8 mouse cellular contexts compared by ENCODE assay signal in the genomic region with DNA sequence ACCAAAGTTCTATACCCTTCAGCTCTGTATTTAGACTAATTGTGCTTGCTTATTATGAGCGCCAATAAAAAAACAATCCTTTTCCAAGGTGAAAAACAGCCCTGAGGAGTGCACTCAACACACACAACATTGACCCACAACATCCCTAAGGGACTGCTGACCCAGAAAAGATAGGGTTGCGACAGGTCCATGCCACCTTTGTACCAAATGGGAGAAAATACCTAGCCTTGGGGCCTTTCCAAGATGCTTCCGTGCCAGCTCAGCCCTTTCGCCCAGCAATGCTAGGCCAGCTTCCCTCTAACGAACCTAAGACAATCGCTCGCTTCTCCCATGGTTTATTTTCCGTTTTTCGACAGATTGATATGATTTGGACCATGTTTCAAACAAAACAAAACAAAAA. TPM values are rescaled to one million over a fixed set of nuclear protein-coding genes. Genes with fewer than 3 reads are reported as not detected.
DNase-seq lines count a peak whose midpoint lies in the region; ATAC-seq and TF ChIP-seq lines count a peak whose summit lies in the region.

No protein-coding gene starts in this region.

- no peaks in the 10 kb centered on the region for H3K9me3 ChIP-seq in heart, embryonic 11.5 days (replicated peaks; ENCODE audit: control insufficient read depth, low read length)
- no peaks in the 10 kb centered on the region for H3K9me3 ChIP-seq in embryonic facial prominence, embryonic 11.5 days (replicated peaks; ENCODE audit: control insufficient read depth, low read length)
- H3K9me3 ChIP-seq in hindbrain, postnatal 0 days (ENCODE audit: low read length) = no peaks in the 10 kb centered on the region
- no peaks in the 10 kb centered on the region for H3K9me3 ChIP-seq in midbrain, embryonic 10.5 days (replicated peaks)

- TF ChIP-seq CTCF in hindbrain, postnatal 0 days (IDR thresholded peaks at IDR 0.05; ENCODE audit: low read depth) = no peak
- TF ChIP-seq CTCF in thymus, adult 2 months (IDR thresholded peaks at IDR 0.05; ENCODE audit: borderline replicate concordance, control insufficient read depth, extremely low read depth, insufficient read depth, low read length, poor library complexity) = no peak

- no peaks in the 10 kb centered on the region for H3K36me3 ChIP-seq in heart, embryonic 11.5 days (ENCODE audit: control insufficient read depth, insufficient read depth, low read length)
- no peaks in the 10 kb centered on the region for H3K36me3 ChIP-seq in embryonic facial prominence, embryonic 11.5 days (replicated peaks; ENCODE audit: control insufficient read depth, insufficient read depth, low read depth, low read length)
- no peaks in the 10 kb centered on the region for H3K36me3 ChIP-seq in hindbrain, postnatal 0 days (ENCODE audit: insufficient read depth, low read length)
- no peaks in the 10 kb centered on the region for H3K36me3 ChIP-seq in midbrain, embryonic 10.5 days
- no peaks in the 10 kb centered on the region for H3K36me3 ChIP-seq in thymus, adult 2 months (ENCODE audit: control insufficient read depth, insufficient read depth, low read length)

- H3K27me3 ChIP-seq in heart, embryonic 11.5 days (ENCODE audit: control insufficient read depth, insufficient read depth, low read length) = no peaks in the 10 kb centered on the region
- no peaks in the 10 kb centered on the region for H3K27me3 ChIP-seq in embryonic facial prominence, embryonic 11.5 days (ENCODE audit: control insufficient read depth, insufficient read depth, low read length)
- H3K27me3 ChIP-seq in hindbrain, postnatal 0 days (ENCODE audit: insufficient read depth, low read length) = no peaks in the 10 kb centered on the region
- 0 out of 2 replicates have a peak, but pooled peaks cover 4% of the 10 kb centered on the region for H3K27me3 ChIP-seq in midbrain, embryonic 10.5 days (ENCODE audit: low read depth, poor library complexity, severe bottlenecking)
- no peaks in the 10 kb centered on the region for H3K27me3 ChIP-seq in thymus, adult 2 months (ENCODE audit: control insufficient read depth, insufficient read depth, low read length)

- H3K4me2 ChIP-seq in heart, embryonic 11.5 days = peak overlapping the region; percentile 93
- H3K4me2 ChIP-seq in embryonic facial prominence, embryonic 11.5 days (ENCODE audit: low read depth, low read length) = peak overlapping the region; percentile 49; the same call in 1 of the 2 replicates
- peak overlapping the region; percentile 92 for H3K4me2 ChIP-seq in hindbrain, postnatal 0 days (ENCODE audit: low read depth, low read length)

- no peak overlapping the region for H3K4me3 ChIP-seq in heart, embryonic 11.5 days (ENCODE audit: low read depth, low read length)
- no peak overlapping the region for H3K4me3 ChIP-seq in embryonic facial prominence, embryonic 11.5 days (ENCODE audit: low read depth, low read length)
- H3K4me3 ChIP-seq in hindbrain, postnatal 0 days (ENCODE audit: low read length) = peak overlapping the region; percentile 67
- peak overlapping the region; percentile 72 for H3K4me3 ChIP-seq in midbrain, embryonic 10.5 days
- H3K4me3 ChIP-seq in thymus, adult 2 months (ENCODE audit: control insufficient read depth, insufficient read depth, low read length) = no peak overlapping the region

- intact Hi-C loops in heart, postnatal 14 days (cut with DNase I) = no loop called here

- H3K9ac ChIP-seq in heart, embryonic 11.5 days (ENCODE audit: low read depth, low read length) = no peak overlapping the region
- no peak overlapping the region for H3K9ac ChIP-seq in embryonic facial prominence, embryonic 11.5 days (replicated peaks; ENCODE audit: low read length)
- H3K9ac ChIP-seq in hindbrain, postnatal 0 days (replicated peaks; ENCODE audit: low read length) = no peak overlapping the region

- no peak overlapping the region for H3K27ac ChIP-seq in heart, embryonic 11.5 days (ENCODE audit: low read depth, low read length)
- H3K27ac ChIP-seq in embryonic facial prominence, embryonic 11.5 days (replicated peaks; ENCODE audit: low read depth, low read length) = no peak overlapping the region
- H3K27ac ChIP-seq in hindbrain, postnatal 0 days = 0 out of 2 replicates have a peak overlapping the region, but pooled peaks have one; percentile 20
- no peak overlapping the region for H3K27ac ChIP-seq in midbrain, embryonic 10.5 days (replicated peaks)
- no peak overlapping the region for H3K27ac ChIP-seq in thymus, adult 2 months (ENCODE audit: control insufficient read depth, insufficient read depth, low read length)

- WGBS in heart, embryonic 11.5 days (ENCODE audit: insufficient replicate concordance) = 89% methylated on average over 9 of the region's 9 CpGs
- 90% methylated on average over 9 of the region's 9 CpGs for WGBS in embryonic facial prominence, embryonic 11.5 days
- 89% methylated on average over 9 of the region's 9 CpGs for WGBS in hindbrain, postnatal 0 days
- WGBS in midbrain, embryonic 10.5 days = 94% methylated on average over 9 of the region's 9 CpGs
- 94% methylated on average over 9 of the region's 9 CpGs for WGBS in thymus, adult 2 months

- no peak for TF ChIP-seq POLR2A in thymus, adult 2 months (IDR thresholded peaks at IDR 0.05; ENCODE audit: control insufficient read depth, extremely low read depth, insufficient read depth, low read length, poor library complexity)

- peaks cover 7% of the 10 kb centered on the region; the same call in 1 of the 2 replicates for H3K4me1 ChIP-seq in heart, embryonic 11.5 days (ENCODE audit: control insufficient read depth, insufficient read depth, low read length)
- H3K4me1 ChIP-seq in embryonic facial prominence, embryonic 11.5 days (ENCODE audit: control insufficient read depth, insufficient read depth, low read length) = no peaks in the 10 kb centered on the region
- 0 out of 2 replicates have a peak, but pooled peaks cover 7% of the 10 kb centered on the region for H3K4me1 ChIP-seq in hindbrain, postnatal 0 days (ENCODE audit: insufficient read depth, low read length)
- peaks cover 15% of the 10 kb centered on the region for H3K4me1 ChIP-seq in midbrain, embryonic 10.5 days
- peaks cover 16% of the 10 kb centered on the region for H3K4me1 ChIP-seq in thymus, adult 2 months (replicated peaks; ENCODE audit: control insufficient read depth, insufficient read depth, low read length)

- ATAC-seq in heart, embryonic 11.5 days (replicated peaks; ENCODE audit: insufficient number of reproducible peaks, low FRiP score, low TSS enrichment) = no peak
- no peak for ATAC-seq in embryonic facial prominence, embryonic 11.5 days (replicated peaks; ENCODE audit: insufficient number of reproducible peaks, low FRiP score, low TSS enrichment, low read depth)
- ATAC-seq in hindbrain, postnatal 0 days = no peak

- DNase-seq in heart, postnatal 14 days = no peak
- DNase-seq in embryonic facial prominence, embryonic 11.5 days (ENCODE audit: low spot score) = no peak
- DNase-seq in hindbrain, postnatal 0 days (ENCODE audit: low spot score) = no peak
- no peak for DNase-seq in midbrain, embryonic 10.5 days (ENCODE audit: low spot score)
- DNase-seq in spleen, postnatal 36 days (ENCODE audit: low spot score in 2 of 2) = no peak
- no peak for DNase-seq in retina, embryonic 14.5 days (ENCODE audit: low spot score)
- DNase-seq in thymus, adult 2 months = no peak

RNA-seq across cellular contexts. Expression of a gene that starts 2.9 kb away (rescaled TPM):
- polyA plus RNA-seq in heart, embryonic 11.5 days (2014; fragmentation: Nextera tagmentation; extraction: Ambion mirVana) = 8.6 and 10.8 TPM in 2 replicates
- total RNA-seq in heart, postnatal 14 days (2021) = 100 to 1,000 TPM; 741 to 790 TPM
- polyA plus RNA-seq in embryonic facial prominence, embryonic 11.5 days (2014; fragmentation: Nextera tagmentation; extraction: Ambion mirVana) = 2.7 and 4.3 TPM in 2 replicates
- total RNA-seq in hindbrain, postnatal 0 days (2014; rRNA removed) = 3.4 and 6.0 TPM in 2 replicates
- polyA plus RNA-seq in hindbrain, postnatal 0 days (2015; fragmentation: Nextera tagmentation; extraction: Ambion mirVana) = 9.2 and 12.2 TPM in 2 replicates
- polyA plus RNA-seq in midbrain, embryonic 10.5 days (2016; fragmentation: Nextera tagmentation; extraction: Ambion mirVana) = 0.90 and 1.3 TPM in 2 replicates
- 33.4 and 51.0 TPM in 2 replicates for polyA plus RNA-seq in thymus, adult 2 months (2012; rRNA removed)

Comparison
In these comparisons a context has a peak if more than half of its experiments do, and no peak if none do; other contexts are left out.
1. H3K4me3 ChIP-seq: peak in hindbrain, postnatal 0 days (single experiment) and midbrain, embryonic 10.5 days (single experiment); none in heart, embryonic 11.5 days (single experiment), embryonic facial prominence, embryonic 11.5 days (single experiment) and thymus, adult 2 months (single experiment).
2. Peak in every context shown above with its lines, with median percentiles within 50 percentile points of each other: H3K4me2 ChIP-seq.